Mouse (Mus musculus): Measurements from ENCODE around the gene Supt4a.

DNA sequence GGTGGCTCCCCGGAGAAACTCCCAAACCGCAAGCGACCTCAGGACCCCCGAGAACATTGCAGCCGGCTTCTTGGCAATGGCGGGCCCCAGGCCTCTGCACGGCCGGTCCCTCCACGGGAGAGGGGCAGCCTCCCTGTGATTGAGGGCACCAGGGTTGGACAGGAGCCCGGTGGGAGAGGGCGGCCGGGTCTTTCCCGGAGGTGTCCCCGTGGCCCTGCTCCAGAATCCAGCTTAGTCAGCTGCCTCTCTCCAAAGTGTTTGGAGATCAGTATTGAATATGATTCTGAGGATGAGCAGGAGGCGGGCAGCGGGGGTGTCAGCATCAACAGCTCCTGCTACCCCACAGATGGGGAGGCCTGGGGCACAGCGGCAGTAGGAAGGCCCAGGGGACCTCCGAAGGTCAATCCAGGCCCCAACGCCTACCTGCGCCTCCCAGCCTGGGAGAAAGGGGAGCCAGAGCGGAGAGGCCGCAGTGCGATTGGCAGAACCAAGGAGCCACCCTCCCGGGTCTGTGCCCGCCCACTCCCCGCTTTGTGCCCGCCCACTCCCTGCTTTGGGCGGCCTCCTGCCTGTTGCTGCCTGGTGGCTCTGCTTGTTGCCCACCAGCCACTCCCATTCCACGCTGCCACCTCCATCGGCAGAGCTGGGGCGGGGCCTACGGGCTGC lies 40.9 kb downstream of the Supt4a start:
- TF ChIP-seq CTCF (conservative IDR thresholded peaks at IDR 0.05; ENCODE audit: low read length) (no peak), NANOG (IDR thresholded peaks at IDR 0.05; ENCODE audit: borderline replicate concordance, low read length) (no peak), POU5F1 (IDR thresholded peaks at IDR 0.05; ENCODE audit: borderline replicate concordance, low read length) (no peak)

Data from E14TG2a.4 (cell line).